Mouse (Mus musculus) adrenal gland, postnatal 36 days (tissue): ENCODE results near the gene Gm20816. TPM values are rescaled to one million over a fixed set of nuclear protein-coding genes. Genes with fewer than 3 reads are reported as not detected.
"Not testable (repeated sequence)": the region's sequence is repeated elsewhere in the genome, so short reads cannot be mapped to it uniquely, and the experiment has no call there.

Experiments
- DNase-seq, 2 experiments: peaks; one replicate each; pipeline ENCODE4 v3.0.0; 2021; ENCODE audit warnings: mixed read lengths in 1 of 2
- long read RNA-seq, 2 experiments: library from polyadenylated mRNA; stranded (forward); transcript quantifications; one replicate each; pipeline ENCODE4 v2.0.0; 2021; ENCODE audit warnings: borderline sequencing depth in 2 of 2
- total RNA-seq, 2 experiments: library from RNA; stranded (reverse); gene quantifications; 2 replicates each; pipeline ENCODE4 v1.2.3; 2021

Gene Gm20816
- total RNA-seq: not detected
- long read RNA-seq, experiment 1: 0 reads
- long read RNA-seq, experiment 2: 0 reads

DNA sequence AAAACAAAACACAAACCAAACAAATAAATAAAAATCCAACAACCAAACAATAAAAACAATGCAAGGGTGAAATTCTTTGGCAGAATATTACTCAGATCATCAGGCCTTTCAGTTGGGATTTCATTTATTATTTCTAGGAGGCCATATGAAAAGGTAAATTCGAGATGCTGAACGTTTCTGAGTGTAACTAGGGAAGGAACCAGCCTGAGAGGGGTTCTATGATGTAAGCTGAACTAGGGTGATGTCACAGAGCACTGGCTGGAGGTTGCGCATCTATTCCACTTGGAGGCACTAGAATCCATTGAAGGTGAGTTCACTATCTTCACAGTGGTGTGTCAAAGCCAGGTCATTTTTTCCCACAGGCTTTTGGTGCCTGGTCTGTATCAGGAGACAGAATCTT is at the start of gene Gm20816:
TSS of gene Gm20816 (plus strand) at position 301 of the 400 bp plus-strand sequence.
- not testable (repeated sequence) for DNase-seq

Other genes starting within 250 kb of the Gm20816 start
- gene Gm20937, start 243.1 kb upstream of the Gm20816 start, total RNA-seq: not detected